Mouse (Mus musculus) heart, postnatal 14 days (tissue): ENCODE measurements at regions not wholly inside any gene's neighbourhood (a gene's known extent, or its start where the extent isn't known, plus 50 kb on each side); places are given as distances from the start of the nearest gene placed in this dataset.
"Not testable (repeated sequence)": the region's sequence is repeated elsewhere in the genome, so short reads cannot be mapped to it uniquely, and the experiment has no call there.

Source experiments
- DNase-seq, 2 experiments: peaks; one replicate each; pipeline ENCODE4 v3.0.0; 2021 to 2022
- intact Hi-C: fragments of 180-260 bp; cut with DNase I; formaldehyde crosslinking; loops from one replicate; pipeline ENCODE4 v1.15.1; 2025

DNA sequence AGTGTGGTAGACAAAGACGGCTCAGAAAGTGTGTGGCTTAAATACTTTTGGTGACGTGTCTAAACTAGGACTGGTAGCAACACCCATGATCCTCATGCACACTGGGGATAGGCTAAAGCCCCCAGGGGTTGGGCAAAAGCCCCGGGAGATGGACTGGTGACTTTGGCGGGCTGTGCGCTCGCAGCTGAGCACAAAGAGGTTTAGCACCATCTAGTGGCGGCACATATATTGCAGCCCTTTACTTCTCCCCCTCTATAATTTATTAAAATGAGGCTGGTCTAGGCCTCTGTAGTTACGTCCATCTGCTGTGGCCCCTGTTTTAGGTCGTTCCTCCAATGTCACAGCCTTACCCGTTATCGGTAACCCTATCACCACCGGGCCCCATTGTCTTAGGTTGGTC, 205.3 kb upstream of the Dock11 start:
- intact Hi-C loops, result not testable (repeated sequence)
- peak in 1 of 2 experiments; percentile 1 for DNase-seq
